Mouse (Mus musculus): ENCODE measurements around the gene Vmn1r80. TPM values are rescaled to one million over a fixed set of nuclear protein-coding genes. Genes with fewer than 3 reads are reported as not detected.
"Not testable (repeated sequence)": the region's sequence is repeated elsewhere in the genome, so short reads cannot be mapped to it uniquely, and the experiment has no call there.

The Vmn1r80 gene
- not detected in 2 replicates for polyA plus RNA-seq (2012; rRNA removed)

GRCm38 (mm10) chr7:12188986-12189385 lies at the start of gene Vmn1r80:
Gene Vmn1r80, plus strand, starts transcription at chr7:12189286.
- TF ChIP-seq POLR2A (IDR thresholded peaks at IDR 0.05; ENCODE audit: borderline replicate concordance, extremely low read depth, insufficient read depth, insufficient read length, poor library complexity, severe bottlenecking) (no peak), CTCF (IDR thresholded peaks at IDR 0.05; ENCODE audit: borderline replicate concordance, extremely low read depth, insufficient read depth, insufficient read length) (no peak)
- no peak for DNase-seq (ENCODE audit: low read depth)

DNA sequence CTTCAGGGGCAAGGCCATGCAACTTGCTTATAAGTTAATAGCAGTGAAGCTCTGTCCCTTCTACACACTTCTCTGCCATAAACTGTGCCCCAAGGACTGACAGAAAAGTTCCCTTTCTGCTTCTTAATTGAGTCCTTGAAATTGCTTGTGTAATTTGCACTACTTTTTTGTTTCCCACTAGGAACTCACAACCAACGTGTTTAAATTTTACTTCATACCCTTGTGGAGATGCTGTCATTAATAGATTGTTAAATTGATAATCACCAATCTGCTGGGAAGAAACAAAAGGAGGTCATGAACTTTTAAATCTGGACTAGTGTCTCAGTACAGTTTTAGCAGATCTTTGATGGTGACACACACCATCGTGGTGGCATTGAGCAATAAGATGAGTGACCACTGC lies 39.1 kb upstream of the Vmn1r80 start, which contains the start of gene Vmn1r78:
Gene Vmn1r78 (plus strand): TSS at position 301 of the 400 bp plus-strand sequence.
- no peak for DNase-seq (ENCODE audit: low read depth)
- TF ChIP-seq POLR2A (IDR thresholded peaks at IDR 0.05; ENCODE audit: borderline replicate concordance, extremely low read depth, insufficient read depth, insufficient read length, poor library complexity, severe bottlenecking) (no peak), CTCF (IDR thresholded peaks at IDR 0.05; ENCODE audit: borderline replicate concordance, extremely low read depth, insufficient read depth, insufficient read length) (no peak)

- DNase-seq (ENCODE audit: low read depth) = not testable (repeated sequence)
Observed at GRCm38 (mm10) chr7:12156463-12156862, 32.6 kb upstream of the Vmn1r80 start.

DNA sequence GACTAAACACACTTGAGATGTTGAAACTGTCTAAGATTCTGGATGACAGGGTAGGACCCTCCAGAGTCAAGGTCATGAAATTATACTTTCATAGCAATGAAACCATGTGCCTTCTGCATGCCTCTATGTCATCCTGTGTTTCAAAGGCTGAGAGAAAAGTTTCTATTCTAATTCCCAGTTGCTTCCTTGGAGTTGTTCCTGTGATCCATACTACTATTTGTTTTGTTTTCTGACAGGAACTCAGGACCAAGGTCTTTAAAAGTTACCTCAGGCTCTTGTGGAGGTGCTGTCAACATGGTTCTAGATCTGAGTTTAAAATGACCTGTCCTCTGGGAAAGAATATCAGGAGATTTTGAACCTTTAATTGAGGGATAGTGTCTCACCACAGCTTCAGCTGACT lies 18.1 kb upstream of the Vmn1r80 start, which contains the start of gene Vmn1r79:
Gene Vmn1r79 (plus strand): TSS at position 301 of the 400 bp plus-strand sequence.
- DNase-seq (ENCODE audit: low read depth) = not testable (repeated sequence)

DNA sequence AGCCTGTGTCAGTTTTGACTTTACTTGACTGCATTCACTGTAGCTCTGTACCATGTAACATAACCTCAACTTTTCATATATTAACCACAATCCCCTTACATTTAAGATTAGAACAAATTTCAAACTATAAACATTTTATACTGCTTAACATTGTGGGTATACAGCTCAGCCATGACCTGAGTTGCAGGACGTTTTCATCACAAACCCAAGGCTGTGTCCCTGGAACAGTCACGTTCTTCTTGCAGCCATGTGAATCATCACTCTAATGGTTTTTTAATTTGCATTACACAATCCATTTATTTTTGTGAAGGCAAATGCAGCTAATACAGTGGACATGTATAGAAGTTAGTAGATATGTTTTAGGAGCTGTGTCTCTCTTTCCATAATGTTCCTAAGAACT lies 16.2 kb upstream of the Vmn1r80 start:
- not testable (repeated sequence) for DNase-seq (ENCODE audit: low read depth)

GRCm38 (mm10) chr7:12204141-12204540 lies 15.1 kb downstream of the Vmn1r80 start:
- DNase-seq (ENCODE audit: low read depth) = no peak

More at GRCm38 (mm10) chr7:12204141-12204540, 15.1 kb downstream of the Vmn1r80 start:
- TF ChIP-seq CTCF (IDR thresholded peaks at IDR 0.05; ENCODE audit: borderline replicate concordance, extremely low read depth, insufficient read depth, insufficient read length) = no peak
- no peak for TF ChIP-seq POLR2A (IDR thresholded peaks at IDR 0.05; ENCODE audit: borderline replicate concordance, extremely low read depth, insufficient read depth, insufficient read length, poor library complexity, severe bottlenecking)

Other genes starting within 250 kb of the Vmn1r80 start
- not detected in 2 replicates for gene Vmn1r77, start 152.5 kb upstream of the Vmn1r80 start, polyA plus RNA-seq (2012; rRNA removed)
- not detected in 2 replicates for gene Vmn1r78, start 39.0 kb upstream of the Vmn1r80 start, polyA plus RNA-seq (2012; rRNA removed)
- not detected in 2 replicates for gene Vmn1r79, start 18.0 kb upstream of the Vmn1r80 start, polyA plus RNA-seq (2012; rRNA removed)
- not detected in 2 replicates for gene Vmn1r81, start 79.0 kb downstream of the Vmn1r80 start, polyA plus RNA-seq (2012; rRNA removed)
- not detected in 2 replicates for gene Vmn1r82, start 111.1 kb downstream of the Vmn1r80 start, polyA plus RNA-seq (2012; rRNA removed)
- gene Vmn1r83, start 140.2 kb downstream of the Vmn1r80 start, polyA plus RNA-seq (2012; rRNA removed) = not detected in 2 replicates
- gene Vmn1r84, start 180.0 kb downstream of the Vmn1r80 start, polyA plus RNA-seq (2012; rRNA removed) = not detected in 2 replicates
- gene Zfp551, start 233.5 kb downstream of the Vmn1r80 start, polyA plus RNA-seq (2012; rRNA removed) = 3.8 and 5.8 TPM in 2 replicates